Mouse (Mus musculus): ENCODE results near the gene Slco2b1.
A peak's percentile ranks its signal among the peaks of the same experiment; 100 is the strongest.
"Not testable (repeated sequence)": the region's sequence is repeated elsewhere in the genome, so short reads cannot be mapped to it uniquely, and the experiment has no call there.

The Slco2b1 gene

DNA sequence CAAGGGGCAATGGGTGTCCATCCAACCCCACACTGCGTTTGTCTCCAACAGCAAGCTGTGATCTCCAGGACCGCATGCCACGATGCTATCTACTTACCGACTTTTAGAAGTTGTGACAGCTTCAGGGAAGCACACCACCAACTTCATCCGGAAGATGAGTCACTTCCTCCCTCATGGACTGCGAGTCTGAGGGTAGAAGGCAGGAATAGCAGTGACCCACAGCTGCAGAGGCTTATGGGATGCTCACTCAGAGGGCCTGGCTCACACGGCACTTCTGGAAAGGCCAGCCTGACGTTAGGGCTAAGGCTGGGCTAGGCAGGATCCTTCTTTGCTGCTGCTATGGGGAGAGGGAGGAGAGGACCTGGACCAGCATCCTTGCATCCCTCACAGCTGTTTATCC is at the start of gene Slco2b1:
Slco2b1 (minus strand) TSS at position 175 of the 400 bp plus-strand sequence.
- no peak for DNase-seq

DNA sequence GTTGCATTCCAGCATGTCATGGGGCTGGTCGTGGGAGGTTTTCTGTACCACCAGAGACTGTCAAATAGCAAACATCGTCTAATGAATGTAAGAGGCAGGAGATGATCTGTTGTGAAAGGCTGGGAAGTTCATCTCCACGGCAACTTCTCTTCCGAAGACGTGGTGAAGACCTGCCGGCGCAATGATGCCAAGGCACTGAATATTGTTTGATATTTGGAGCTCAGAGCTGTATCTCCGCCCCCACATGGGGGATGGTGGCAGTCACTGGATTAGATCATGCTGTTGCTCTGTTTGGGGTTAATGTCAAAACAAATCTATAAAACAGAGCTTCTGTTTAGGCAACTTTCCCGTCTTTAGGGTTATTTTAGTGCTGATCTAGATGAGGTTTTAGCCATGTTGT is 28.1 kb upstream of the Slco2b1 start:
- DNase-seq = peak; percentile 19

DNA sequence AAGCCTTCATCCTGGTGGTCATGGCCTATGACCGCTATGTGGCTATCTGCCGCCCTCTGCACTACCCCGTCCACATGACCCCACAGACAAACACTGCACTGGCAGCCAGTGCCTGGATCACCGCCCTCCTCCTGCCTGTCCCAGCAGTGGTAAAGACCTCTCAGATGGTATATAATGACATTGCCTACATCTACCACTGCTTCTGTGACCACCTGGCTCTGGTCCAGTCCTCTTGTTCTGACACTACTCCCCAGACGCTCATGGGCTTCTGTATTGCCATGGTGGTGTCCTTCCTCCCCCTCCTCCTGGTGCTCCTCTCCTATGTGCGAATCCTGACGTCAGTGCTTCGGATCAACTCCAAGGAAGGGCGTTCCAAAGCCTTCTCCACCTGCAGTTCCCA is 24.4 kb upstream of the Slco2b1 start:
- not testable (repeated sequence) for DNase-seq

GRCm38 (mm10) chr7:99734612-99735011 is 23.5 kb upstream of the Slco2b1 start:
- DNase-seq = no peak

- no peak for DNase-seq
These were observed 18.8 kb upstream of the Slco2b1 start, which contains the start of gene Olfr520 for GRCm38 (mm10) chr7:99729973-99730372. TSS of gene Olfr520 (plus strand) at chr7:99730273.

DNA sequence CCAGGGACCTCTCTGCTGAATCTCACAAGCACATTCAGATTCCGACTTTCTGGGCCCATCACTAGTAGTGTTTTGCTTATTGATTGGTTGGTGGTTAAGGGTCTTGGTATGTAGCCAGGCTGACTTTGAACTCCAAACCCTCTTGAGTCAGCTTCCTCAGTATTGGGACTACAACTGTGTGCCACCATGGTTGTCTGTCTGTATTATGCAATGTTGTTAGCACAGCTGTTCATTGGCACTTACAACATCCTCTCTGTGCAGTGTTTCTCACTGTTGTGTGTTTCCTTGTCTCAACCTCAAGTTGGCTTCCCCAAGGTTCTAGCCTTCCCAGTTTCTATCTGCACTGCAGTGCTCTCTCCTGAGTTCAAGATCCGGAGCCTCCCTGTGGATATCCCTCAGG is 5.4 kb upstream of the Slco2b1 start:
- no peak for DNase-seq

GRCm38 (mm10) chr7:99712431-99712830 is 1.3 kb upstream of the Slco2b1 start:
- DNase-seq = no peak

DNA sequence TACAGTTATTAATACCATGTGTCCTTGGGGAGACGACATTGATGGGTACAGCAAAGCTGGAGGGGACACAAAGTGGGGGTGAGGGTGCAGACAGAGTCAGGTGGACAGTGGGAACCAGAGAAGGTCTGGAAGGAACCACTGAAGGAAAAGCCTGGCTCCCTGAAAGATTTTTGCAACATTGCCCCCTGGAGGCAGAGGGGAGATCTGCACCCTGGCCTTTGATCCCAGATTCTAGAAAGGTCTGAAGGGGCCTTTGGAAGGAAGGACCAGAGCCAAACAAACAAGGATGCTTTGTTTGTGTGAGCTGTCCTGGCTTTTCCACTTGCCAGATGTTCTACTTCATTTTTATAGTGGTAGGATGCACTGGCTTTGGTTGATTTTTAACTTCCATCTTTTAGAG is 664 bp downstream of the Slco2b1 start:
- peak; percentile 78 for DNase-seq

DNA sequence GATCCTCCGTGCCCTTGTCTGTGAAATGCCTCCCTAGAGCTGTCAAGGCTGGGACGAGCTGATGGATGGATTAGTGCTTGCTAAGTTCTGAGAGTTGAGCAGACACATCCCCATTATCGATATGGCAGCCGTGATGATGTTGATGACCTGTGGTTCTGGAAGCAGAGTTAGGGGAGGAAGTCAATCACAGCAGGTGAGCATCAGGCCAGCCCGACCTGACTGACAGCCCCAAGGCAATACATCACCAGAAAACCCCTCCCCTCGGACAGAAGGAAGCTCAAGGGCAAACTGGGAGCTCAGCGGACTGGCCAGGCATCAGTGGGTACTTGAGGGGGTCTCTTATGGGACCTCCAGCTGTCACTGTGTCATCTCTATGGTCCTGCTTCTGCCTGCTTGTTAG is 1.1 kb downstream of the Slco2b1 start:
- no peak for DNase-seq

- DNase-seq = no peak
These were observed 2.4 kb downstream of the Slco2b1 start for GRCm38 (mm10) chr7:99708750-99709149.

DNA sequence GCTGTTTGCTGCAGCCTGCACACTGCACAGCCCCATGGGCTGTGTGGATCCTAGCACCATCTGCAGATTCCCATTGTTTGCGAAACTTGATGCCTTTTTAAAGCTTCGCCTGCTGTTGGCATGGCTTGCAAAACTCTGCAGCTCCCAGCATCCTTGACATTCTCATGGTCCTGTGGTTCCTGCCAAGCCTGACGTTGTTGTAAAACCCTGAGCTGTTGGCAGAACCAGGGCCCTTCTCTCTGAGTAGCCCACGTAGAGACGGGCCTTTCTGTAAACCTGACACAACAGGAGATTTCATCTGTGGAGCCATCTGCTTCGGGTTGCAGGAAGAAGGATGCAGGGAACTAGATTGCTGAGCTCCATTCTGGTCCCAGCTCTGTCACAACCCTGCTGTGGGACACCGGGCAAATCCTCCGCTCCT is 2.8 kb downstream of the Slco2b1 start:
- no peak for DNase-seq

- no peak for DNase-seq
These were observed 3.5 kb downstream of the Slco2b1 start for GRCm38 (mm10) chr7:99707671-99708070.

DNA sequence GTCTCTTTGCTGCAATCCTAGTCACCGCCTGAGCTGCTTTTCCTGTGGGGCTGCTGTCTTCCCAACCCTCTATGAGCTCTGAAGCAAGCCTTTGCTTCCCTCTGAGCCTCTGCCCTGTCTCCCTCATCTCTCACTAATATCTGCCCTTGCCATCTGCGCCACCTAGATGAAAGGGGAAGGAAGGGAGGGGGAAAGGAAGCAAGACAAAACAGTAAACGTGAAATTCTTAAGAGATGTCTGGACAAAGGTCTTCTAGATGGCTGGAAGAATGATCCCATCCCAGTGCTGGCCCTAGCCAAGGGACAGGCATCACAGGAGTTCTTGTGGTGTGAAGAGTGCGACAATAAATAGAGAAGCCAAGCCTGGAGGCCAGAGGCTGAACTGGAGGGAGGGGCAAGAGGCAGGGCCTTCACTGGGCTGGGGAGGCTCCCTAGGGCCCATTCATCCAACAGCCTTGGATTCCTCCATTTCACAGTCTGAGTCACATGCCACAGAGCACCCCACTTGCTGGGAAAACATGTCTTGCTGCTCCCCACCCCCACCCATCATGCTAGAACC is 4.0 kb downstream of the Slco2b1 start:
- peak; percentile 57 for DNase-seq

- DNase-seq = peak; percentile 66
These were observed 4.7 kb downstream of the Slco2b1 start for GRCm38 (mm10) chr7:99706341-99707037.

DNA sequence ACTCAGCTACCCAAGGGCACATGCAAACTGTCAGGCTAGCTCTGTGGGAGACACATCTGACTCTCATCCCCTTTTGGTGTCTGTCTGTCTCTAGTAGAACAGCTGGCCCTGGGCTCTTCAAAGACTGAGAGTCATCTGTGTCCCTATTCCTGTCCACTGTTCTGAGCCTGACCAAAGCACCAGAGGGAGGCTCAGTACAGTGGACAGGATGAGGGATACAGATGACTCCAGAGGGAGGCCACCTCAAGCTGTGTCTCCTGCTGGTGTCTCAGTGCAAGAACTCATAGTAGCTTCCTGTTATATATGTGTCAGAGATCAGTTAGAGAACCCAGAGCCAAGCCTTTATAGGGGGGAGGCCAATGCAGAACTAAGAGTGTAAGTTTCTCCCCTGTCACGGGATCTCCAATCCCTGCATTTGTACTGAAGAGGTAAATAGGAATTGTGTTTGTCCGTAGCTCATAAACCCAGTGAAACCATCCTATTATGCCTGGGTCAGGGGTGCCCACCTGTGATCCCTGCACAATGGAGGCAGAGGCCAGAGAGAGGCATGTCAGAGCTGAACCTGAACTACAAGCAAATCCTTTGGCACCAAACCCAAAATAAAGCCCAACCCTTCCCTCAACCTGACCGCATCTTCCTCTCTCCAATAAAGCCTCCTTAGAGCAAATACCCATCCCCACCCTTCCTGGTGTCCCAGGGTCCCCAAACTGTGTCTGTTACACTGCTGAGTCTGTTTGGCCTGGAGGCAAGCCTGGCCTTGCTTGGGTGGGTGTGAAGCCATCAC is 6.2 kb downstream of the Slco2b1 start:
- DNase-seq = no peak

GRCm38 (mm10) chr7:99702201-99702600 is 8.9 kb downstream of the Slco2b1 start:
- no peak for DNase-seq

DNA sequence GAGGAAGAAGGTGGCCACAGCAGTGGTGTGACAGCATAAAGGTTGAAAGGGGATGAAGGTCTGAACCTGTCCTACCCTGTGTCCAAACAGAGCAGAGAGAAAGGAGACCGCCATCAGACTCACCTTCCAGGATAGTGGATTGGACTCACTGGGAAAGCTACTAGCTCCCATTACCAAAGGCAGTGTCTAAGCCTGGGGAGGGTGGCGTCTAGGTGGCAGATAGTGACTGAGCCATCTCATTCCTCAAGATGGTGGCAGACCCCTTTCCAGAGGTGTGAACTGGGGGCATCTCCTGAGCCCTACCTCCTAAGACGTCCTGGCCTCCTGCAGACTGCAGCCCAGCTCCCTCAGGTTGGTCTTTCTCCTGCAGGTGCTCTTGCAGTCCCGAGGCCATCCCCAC is 10.5 kb downstream of the Slco2b1 start:
- DNase-seq = no peak

- peak; percentile 62 for DNase-seq
These were observed 11.4 kb downstream of the Slco2b1 start for GRCm38 (mm10) chr7:99699709-99700151.

GRCm38 (mm10) chr7:99699106-99699505 is 12.0 kb downstream of the Slco2b1 start:
- DNase-seq = no peak

- DNase-seq = no peak
These were observed 12.6 kb downstream of the Slco2b1 start for GRCm38 (mm10) chr7:99698576-99698975.

DNA sequence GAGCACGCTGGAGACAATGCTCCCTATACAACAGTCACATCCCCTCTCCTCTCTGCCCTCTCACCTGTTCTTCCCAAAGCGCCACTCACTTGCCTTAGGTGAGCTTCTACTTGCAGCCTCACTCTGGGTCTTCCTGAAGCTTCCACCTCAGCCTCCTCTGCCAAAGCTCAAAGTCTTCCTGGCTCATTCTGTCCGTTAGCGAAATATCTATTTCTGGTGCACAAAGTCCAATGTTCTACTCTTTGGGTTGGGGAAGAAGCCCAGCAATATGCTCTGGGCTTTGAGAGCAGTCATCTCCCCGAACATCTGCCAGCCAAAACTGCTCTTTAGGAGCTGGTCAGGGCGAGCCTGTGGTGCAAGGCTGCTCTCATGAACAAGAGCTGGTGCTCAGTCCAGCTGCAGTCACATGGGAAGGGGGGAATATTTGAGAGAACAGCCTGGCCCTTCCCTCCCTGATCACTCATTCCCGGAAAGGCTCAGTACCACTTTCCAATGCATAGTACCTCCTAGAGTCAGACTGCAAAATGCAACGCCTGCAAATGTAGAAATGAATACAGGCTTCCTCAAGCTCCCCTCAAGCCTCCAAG is 15.6 kb downstream of the Slco2b1 start:
- DNase-seq = no peak

DNA sequence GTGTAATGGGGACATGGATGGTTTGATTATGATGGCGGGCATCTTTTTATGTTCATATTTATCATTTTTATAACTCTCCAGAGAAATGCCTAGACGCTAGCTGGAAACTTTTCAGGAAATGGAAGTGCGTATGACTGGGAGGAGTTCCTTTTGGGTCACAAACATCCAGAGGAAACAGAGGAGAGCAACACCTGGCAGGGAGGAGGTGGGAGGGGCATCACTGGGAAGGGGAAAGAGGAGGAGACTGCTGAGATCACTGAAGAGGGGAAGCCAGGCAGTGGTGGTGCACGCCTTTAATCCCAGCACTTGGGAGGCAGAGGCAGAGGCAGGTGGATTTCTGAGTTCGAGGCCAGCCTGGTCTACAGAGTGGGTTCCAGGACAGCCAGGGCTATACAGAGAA is 16.7 kb downstream of the Slco2b1 start:
- DNase-seq = peak; percentile 38

GRCm38 (mm10) chr7:99693976-99694375 is 17.2 kb downstream of the Slco2b1 start:
- DNase-seq = no peak

DNA sequence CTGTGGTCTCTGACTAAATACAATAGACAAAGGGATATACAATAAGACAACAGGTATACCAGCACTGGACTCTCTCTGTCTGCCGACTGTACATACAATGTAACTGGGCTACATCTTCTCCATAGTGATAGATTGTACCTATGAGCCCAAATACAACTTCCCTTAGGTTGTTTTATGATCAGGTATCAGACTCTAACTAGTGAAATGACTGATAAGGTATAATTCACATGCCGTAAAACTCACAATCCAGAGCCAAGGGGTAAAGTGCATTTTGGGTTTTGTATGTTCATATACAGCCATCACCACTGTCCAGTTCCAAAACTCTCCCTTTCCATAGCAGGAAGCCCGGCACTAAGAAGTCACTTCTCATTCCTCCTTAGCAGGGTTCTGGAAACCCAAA is 17.8 kb downstream of the Slco2b1 start:
- no peak for DNase-seq
